Mouse (Mus musculus): ENCODE measurements around the gene Scube1.

Gene Scube1

GRCm38 (mm10) chr15:83594513-83595363, 130.1 kb downstream of the Scube1 start, which contains the start of gene Ttll12:
TSS of gene Ttll12 (minus strand) at chr15:83595157.
- DNase-seq = peak; percentile 97

GRCm38 (mm10) chr15:83593702-83594512, 130.9 kb downstream of the Scube1 start:
- DNase-seq = no peak

DNA sequence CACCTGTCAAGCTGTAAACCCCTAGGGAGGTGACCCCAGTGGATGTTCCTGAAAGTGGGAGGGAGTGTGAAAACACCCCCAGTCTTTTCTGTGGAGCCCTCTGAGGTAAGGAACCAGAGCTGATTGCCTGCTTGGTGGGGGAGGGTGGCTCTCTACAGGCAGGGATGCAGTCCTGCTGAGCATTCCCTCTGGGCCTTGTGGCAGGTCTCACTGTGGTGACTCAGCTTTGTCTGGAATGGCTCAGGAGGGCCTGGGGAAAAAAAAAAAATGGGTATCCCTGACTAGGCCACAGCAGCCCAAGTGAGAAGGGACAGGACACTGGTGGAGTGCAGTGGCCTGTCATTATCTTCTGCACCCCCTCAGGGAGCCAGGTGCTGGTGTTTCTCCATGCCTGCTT, 131.6 kb downstream of the Scube1 start:
- DNase-seq = no peak

- DNase-seq = no peak
These were observed 132.3 kb downstream of the Scube1 start for GRCm38 (mm10) chr15:83592260-83593188.

DNA sequence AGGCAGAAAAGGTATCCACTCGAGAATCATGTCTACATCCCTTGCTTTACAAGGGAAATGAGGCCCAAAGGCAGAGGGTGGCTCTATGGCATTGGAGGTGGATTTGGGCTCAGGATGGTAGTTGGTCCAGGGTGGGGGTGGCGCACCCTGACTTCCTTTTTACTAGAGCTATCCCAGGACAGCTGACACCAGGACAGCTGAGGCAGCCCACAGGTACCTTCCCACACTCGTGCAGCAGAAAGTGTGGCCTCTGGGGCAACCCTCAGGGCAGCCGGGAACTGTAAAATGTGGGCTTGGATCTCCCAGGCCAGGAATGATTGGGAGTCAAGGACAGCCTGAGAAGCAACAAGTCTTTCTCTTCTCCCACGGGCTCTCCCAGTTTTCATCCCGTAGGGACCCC, 133.1 kb downstream of the Scube1 start:
- no peak for DNase-seq

DNA sequence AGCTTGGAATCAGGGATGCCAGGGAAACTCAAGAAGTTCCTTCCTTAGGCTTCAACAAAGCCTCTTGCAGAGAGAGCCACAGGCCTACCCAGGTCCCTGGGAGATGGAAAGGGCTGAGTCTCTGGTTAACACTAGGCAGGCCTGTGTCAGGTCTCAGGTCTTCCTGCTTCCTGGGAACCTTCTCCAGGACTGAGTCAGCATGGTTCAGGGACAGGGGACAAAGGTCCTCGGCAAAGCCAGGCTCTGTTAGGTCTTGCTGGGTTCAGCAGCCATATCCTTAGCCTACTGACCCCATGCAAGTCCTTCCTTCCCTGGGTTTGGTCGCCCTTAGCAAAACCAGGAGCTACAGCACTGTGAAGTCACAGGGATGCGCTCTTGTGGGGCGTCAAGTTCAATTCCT, 134.0 kb downstream of the Scube1 start:
- DNase-seq = no peak

- no peak for DNase-seq
These were observed 140.0 kb downstream of the Scube1 start for GRCm38 (mm10) chr15:83584741-83585220.

GRCm38 (mm10) chr15:83583419-83584156, 141.2 kb downstream of the Scube1 start:
- DNase-seq = peak; percentile 86

GRCm38 (mm10) chr15:83582931-83583330, 141.9 kb downstream of the Scube1 start:
- DNase-seq = no peak

DNA sequence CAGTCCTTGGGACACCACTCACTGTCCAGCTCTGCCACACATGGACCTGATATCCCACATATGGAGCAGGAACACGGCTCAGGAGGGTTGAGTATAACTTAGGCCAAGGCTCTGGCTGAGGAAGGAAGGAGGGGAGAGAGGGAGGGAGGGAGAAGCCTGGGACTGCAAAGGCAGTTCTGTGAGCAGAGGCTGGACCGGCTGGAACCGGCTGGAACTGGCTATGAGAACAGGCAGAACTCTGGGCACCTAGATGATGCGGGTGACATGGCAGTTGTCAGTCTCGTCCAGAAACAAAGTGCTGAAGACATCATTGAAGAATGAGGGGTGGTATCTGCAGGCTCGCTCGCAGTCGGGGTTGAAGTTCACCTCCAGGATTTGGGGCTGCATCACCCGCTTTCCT, 148.2 kb downstream of the Scube1 start:
- DNase-seq = no peak

- no peak for DNase-seq
These were observed 149.3 kb downstream of the Scube1 start for GRCm38 (mm10) chr15:83575543-83575942.

DNA sequence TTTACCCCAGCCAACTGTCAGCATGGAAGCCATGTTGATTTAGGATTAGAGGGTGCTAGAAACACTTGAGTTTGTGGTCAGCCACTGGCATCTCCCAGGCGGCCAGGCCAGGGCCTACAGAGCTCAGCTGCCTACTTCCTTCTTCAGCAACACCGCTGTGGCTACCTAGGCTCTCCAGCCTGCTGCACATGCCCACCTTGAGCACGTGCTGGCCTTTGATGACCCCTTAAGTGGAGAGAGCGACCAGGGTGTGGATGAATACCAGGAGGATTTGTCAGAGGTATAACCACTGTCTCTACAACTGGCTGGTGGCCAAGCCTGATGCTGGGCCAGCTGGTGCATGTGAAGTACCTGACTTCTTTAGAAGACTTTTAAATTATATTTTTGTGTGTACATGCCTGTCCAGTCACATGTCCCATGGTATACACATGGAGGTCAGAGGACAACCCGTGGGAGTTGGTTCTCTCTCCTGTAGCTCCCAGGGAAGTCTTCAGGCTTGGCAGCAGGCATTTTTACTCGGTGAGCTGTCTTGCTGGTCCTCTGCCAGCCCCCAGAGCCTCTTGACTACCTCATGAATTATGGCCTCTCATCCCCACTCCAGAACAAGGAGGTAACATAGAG, 150.0 kb downstream of the Scube1 start:
- peak; percentile 85 for DNase-seq

GRCm38 (mm10) chr15:83573606-83574005, 151.2 kb downstream of the Scube1 start:
- DNase-seq = no peak

DNA sequence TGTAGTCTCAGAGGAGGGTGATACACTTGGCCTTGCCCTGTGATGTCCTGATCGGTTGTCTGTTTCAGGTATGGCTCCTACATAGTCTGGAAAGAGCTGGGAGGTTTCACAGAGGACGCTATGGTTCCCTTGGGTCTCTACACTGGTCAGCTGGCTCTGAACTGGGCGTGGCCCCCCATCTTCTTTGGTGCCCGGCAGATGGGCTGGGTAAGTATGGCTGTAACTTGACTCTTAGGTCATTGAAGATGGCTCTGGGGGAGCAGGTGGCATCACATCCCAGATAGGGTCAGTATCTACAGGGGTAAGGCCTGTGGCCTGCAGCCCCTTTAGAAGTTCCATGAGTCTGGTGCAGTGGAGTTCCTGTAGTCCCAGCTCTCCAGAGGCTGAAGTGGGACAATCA, 152.7 kb downstream of the Scube1 start:
- DNase-seq = no peak

DNA sequence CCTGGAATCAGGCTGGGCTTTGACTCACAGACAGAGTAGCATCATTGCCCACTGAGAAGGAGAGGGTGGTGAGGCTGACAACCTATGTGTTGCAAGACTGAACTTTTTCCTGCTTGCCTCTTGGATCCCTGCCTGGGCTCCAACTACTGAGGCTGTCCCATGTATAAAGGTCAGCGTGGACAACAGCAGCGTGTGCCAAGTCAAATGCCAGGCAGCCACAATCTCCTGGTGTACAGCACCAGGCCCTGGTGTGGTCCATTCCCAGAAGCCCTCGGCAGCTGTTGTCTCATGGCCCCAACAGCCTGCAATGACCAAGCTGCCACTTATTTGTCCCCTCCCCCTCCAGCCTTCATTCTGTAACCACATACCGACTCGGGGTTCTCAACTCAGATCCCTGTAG, 153.2 kb downstream of the Scube1 start:
- peak; percentile 59 for DNase-seq

- peak; percentile 45 for DNase-seq
These were observed 154.2 kb downstream of the Scube1 start for GRCm38 (mm10) chr15:83570641-83571040.

GRCm38 (mm10) chr15:83569682-83570081, 155.1 kb downstream of the Scube1 start:
- peak; percentile 41 for DNase-seq

GRCm38 (mm10) chr15:83568544-83568943, 156.3 kb downstream of the Scube1 start:
- DNase-seq = no peak

- no peak for DNase-seq
These were observed 157.1 kb downstream of the Scube1 start for GRCm38 (mm10) chr15:83567728-83568127.

GRCm38 (mm10) chr15:83566006-83566405, 158.8 kb downstream of the Scube1 start:
- DNase-seq = peak; percentile 44

DNA sequence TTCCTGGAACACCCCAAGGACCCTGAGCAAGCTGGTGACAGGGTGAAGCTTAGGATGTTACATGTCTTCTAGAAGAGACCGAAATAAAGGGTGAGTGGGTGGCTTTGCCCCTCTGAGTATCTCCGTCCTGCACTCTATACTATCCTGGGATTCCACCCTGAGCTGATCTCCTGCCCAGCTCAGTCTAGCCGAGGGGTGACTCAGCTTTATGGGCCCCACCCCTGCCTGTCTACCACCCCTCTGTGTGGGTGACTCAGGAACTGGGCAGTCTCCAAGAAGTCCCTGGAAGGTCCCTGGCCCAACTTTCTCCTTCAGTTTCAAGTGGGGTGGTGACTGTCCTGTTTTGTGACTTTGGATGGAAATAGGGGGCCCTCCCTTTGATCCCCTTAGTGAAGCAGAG, 159.4 kb downstream of the Scube1 start:
- peak; percentile 53 for DNase-seq

All from lung, postnatal 36 days (tissue).